Mouse (Mus musculus) cerebellum, adult 2 months (tissue): ENCODE measurements around the gene Cdkn1a.

Experiments used
- CTCF ChIP-seq: fragments of 200-500 bp; IDR thresholded peaks from 2 replicates; pipeline ENCODE4 v1.5.1; 2011; ENCODE audit warnings: low read depth, mild to moderate bottlenecking, control low read depth, low read length, moderate library complexity, borderline replicate concordance; ENCODE audit not compliant: insufficient read depth
- POLR2A ChIP-seq: fragments of 200-500 bp; IDR thresholded peaks from 2 replicates; pipeline ENCODE4 v1.6.1; 2011; ENCODE audit warnings: low read length, control low read depth, borderline replicate concordance; ENCODE audit not compliant: insufficient read depth

- no peak for TF ChIP-seq CTCF
- TF ChIP-seq POLR2A: no peak
These were observed 25.4 kb upstream of the Cdkn1a start for GRCm38 (mm10) chr17:29065245-29065940.
